Mouse (Mus musculus) intestine, embryonic 16.5 days (tissue): ENCODE measurements around the gene Tmem206. TPM values are rescaled to one million over a fixed set of nuclear protein-coding genes. Genes with fewer than 3 reads are reported as not detected.

ENCODE experiments used
- ATAC-seq: fragments of 200-750 bp; cut with Nextera tagmentation; 2 replicates; pipeline ENCODE4 v1.8.0; 2017; ENCODE audit warnings: moderate TSS enrichment, moderate library complexity
- H3K27ac ChIP-seq: fragments of 300-500 bp; sonication (generic); 2 replicates; pipeline ENCODE4 v1.5.1; 2014; ENCODE audit warnings: mild to moderate bottlenecking, low read length
- H3K27me3 ChIP-seq: fragments of 300-500 bp; sonication (generic); replicated peaks from 2 replicates; pipeline ENCODE4 v1.6.1; 2014; ENCODE audit warnings: low read length, control low read depth, mixed read lengths; ENCODE audit not compliant: control insufficient read depth, insufficient read depth
- H3K36me3 ChIP-seq: fragments of 300-500 bp; sonication (generic); 2 replicates; pipeline ENCODE4 v1.6.1; 2014; ENCODE audit warnings: low read length, control low read depth; ENCODE audit not compliant: control insufficient read depth, insufficient read depth
- H3K4me1 ChIP-seq: fragments of 300-500 bp; sonication (generic); 2 replicates; pipeline ENCODE4 v1.6.1; 2014; ENCODE audit warnings: low read length, control low read depth, mixed read lengths; ENCODE audit not compliant: control insufficient read depth, insufficient read depth
- H3K4me2 ChIP-seq: fragments of 300-500 bp; sonication (generic); 2 replicates; pipeline ENCODE4 v1.6.1; 2014; ENCODE audit warnings: low read depth, low read length, control low read depth
- H3K4me3 ChIP-seq: fragments of 300-500 bp; sonication (generic); 2 replicates; pipeline ENCODE4 v1.5.1; 2014; ENCODE audit warnings: mild to moderate bottlenecking, low read length
- H3K9ac ChIP-seq: fragments of 300-500 bp; sonication (generic); 2 replicates; pipeline ENCODE4 v1.6.1; 2014; ENCODE audit warnings: low read depth, low read length
- H3K9me3 ChIP-seq: fragments of 300-500 bp; sonication (generic); 2 replicates; pipeline ENCODE4 v1.6.1; 2016; ENCODE audit warnings: low read length, control low read depth; ENCODE audit not compliant: control insufficient read depth
- WGBS: fragments of 180-500 bp; shearing (Covaris S2); extraction: QIAGEN DNeasy Blood & Tissue Kit; methylation state at CpG from one replicate; pipeline ENCODE4 v1.1.7; 2014; 5-methylcytosine and 5-hydroxymethylcytosine counted together
- polyA plus RNA-seq: library from polyadenylated mRNA; unstranded; fragments of >200 nt; fragmentation: Nextera tagmentation; extraction: Ambion mirVana; gene quantifications from 2 replicates; pipeline ENCODE4 v1.2.1, GENCODE M21; 2015

Gene Tmem206
- polyA plus RNA-seq, 1 experiment from 2014 or later, result 19.3 TPM

DNA sequence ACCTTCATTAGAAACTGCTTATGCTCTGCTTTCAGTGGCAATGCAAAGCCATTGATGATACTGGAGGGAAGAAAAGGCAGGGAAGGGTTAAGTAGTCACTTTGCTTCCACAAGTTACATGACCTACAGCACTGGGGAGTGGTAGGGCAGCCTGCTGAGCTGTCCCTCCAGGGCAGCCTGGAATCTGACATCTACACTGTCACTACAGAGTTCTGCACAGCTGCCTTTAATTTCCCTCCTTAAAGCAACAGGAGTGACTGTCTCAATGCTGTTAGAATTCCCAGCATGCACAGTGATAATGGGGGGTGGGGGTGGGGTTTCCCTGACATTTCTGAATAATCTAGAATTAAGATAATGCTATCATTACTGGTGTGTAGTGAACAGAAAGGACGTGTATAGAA, 31.2 kb downstream of the Tmem206 start:
- no peaks in the 10 kb centered on the region for H3K27me3 ChIP-seq
- H3K9me3 ChIP-seq, result no peaks in the 10 kb centered on the region
- ATAC-seq, result no peak
- no peak overlapping the region for H3K4me3 ChIP-seq
- peaks cover 5% of the 10 kb centered on the region for H3K36me3 ChIP-seq
- no peak overlapping the region for H3K9ac ChIP-seq
- WGBS, result 80% methylated on average over 1 of the region's 1 CpGs
- no peak overlapping the region for H3K27ac ChIP-seq
- no peaks in the 10 kb centered on the region for H3K4me1 ChIP-seq
- H3K4me2 ChIP-seq, result no peak overlapping the region

DNA sequence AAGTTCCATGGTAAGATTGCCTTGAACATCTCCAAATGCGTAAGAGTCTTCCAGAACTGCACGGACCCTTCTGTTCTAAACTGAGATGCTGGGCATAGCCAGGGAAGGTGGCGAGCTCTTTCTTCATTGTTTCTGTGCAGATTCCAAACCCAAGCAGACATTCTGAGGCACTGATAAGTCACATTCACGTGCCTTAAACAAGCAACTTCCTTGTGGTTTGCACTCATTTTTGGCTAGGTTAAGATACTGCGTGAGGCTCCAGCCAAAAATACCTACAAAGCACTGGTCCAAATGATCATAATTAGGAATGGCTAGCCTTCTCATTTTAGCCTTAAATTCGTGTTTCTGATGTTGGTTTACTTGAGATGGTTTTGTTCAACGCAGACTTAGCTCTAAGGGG, 33.8 kb downstream of the Tmem206 start:
- no peaks in the 10 kb centered on the region for H3K9me3 ChIP-seq
- H3K4me1 ChIP-seq, result no peaks in the 10 kb centered on the region
- H3K4me3 ChIP-seq, result no peak overlapping the region
- WGBS, result 87% methylated on average over 7 of the region's 7 CpGs
- H3K36me3 ChIP-seq, result peaks cover 5% of the 10 kb centered on the region
- ATAC-seq, result no peak
- no peak overlapping the region for H3K9ac ChIP-seq
- no peaks in the 10 kb centered on the region for H3K27me3 ChIP-seq
- H3K27ac ChIP-seq, result no peak overlapping the region
- no peak overlapping the region for H3K4me2 ChIP-seq

DNA sequence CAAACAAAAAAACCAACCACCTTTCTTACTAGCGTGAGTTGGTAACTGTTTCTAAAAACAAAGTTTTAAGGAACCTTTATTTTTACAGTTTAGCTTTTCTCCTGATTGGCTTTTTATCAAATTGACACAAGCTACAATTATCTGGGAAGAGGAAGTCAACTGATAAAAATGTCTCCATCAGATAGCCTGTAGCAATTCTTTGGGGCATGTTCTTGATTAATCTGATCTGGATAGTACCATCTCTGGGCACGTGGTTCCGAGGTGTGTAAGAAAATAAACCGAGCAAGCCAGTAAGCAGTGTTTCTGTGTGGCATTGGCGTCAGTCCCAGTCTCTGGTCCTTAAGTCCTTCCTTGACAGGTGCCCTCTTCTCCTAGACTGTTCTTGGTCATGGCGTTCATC, 36.7 kb downstream of the Tmem206 start:
- H3K4me1 ChIP-seq, result no peaks in the 10 kb centered on the region
- H3K27me3 ChIP-seq, result no peaks in the 10 kb centered on the region
- 89% methylated on average over 6 of the region's 6 CpGs for WGBS
- no peak overlapping the region for H3K4me2 ChIP-seq
- H3K4me3 ChIP-seq, result no peak overlapping the region
- H3K9ac ChIP-seq, result no peak overlapping the region
- ATAC-seq, result no peak
- no peak overlapping the region for H3K27ac ChIP-seq
- no peaks in the 10 kb centered on the region for H3K9me3 ChIP-seq
- peaks cover 6% of the 10 kb centered on the region; the same call in 1 of the 2 replicates for H3K36me3 ChIP-seq

DNA sequence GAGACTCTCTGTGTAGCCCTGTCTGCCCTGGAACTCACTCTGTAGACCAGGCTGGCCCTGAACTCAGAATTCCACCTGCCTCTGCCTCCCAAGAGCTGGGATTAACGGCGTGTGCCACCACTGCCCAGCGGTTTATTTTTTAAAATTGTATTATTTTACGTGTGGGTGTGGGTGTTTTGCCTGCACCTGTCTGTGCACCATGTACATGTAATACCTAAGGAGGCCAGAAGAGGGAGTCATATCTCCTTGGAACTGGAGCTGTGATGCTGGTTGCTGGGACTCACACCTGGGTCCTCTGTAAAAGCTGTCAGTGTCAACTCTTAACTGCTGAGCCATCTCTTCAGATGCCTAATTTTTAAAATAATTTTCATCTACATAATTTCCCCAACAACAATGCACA, 38.8 kb downstream of the Tmem206 start:
- Histone ChIP-seq H3K27me3 (no peaks in the 10 kb centered on the region), H3K27ac (no peak overlapping the region), H3K36me3 (peaks cover 3% of the 10 kb centered on the region; the same call in 1 of the 2 replicates), H3K4me3 (no peak overlapping the region), H3K4me2 (no peak overlapping the region), H3K4me1 (no peaks in the 10 kb centered on the region), H3K9me3 (no peaks in the 10 kb centered on the region), H3K9ac (no peak overlapping the region)
- WGBS, result 72% methylated on average over 4 of the region's 4 CpGs
- ATAC-seq, result no peak

DNA sequence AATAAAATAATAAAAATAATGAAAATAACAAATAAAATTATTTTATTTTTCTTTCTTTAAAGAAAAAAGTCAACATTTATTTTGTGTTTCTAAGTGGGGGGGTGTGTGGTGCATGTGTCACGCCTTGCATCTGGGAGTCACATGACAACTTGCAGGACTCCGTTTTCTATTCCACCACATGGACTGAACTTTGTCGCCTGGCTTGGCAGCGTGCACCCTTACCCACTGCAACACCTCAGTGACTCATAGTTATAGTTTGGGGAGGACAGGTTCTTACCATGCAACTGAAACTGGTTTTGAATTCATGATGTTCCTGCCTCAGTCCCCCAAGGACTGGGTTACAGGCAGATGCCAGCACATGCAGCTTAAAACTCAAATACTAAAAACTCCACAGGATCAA, 42.5 kb downstream of the Tmem206 start:
- Histone ChIP-seq H3K4me1 (no peaks in the 10 kb centered on the region), H3K9me3 (no peaks in the 10 kb centered on the region), H3K9ac (no peak overlapping the region), H3K4me2 (no peak overlapping the region), H3K36me3 (peaks cover 5% of the 10 kb centered on the region; the same call in 1 of the 2 replicates), H3K27me3 (no peaks in the 10 kb centered on the region), H3K27ac (no peak overlapping the region), H3K4me3 (no peak overlapping the region)
- WGBS, result 77% methylated on average over 4 of the region's 4 CpGs
- ATAC-seq, result peak; percentile 28; the same call in 1 of the 2 replicates

DNA sequence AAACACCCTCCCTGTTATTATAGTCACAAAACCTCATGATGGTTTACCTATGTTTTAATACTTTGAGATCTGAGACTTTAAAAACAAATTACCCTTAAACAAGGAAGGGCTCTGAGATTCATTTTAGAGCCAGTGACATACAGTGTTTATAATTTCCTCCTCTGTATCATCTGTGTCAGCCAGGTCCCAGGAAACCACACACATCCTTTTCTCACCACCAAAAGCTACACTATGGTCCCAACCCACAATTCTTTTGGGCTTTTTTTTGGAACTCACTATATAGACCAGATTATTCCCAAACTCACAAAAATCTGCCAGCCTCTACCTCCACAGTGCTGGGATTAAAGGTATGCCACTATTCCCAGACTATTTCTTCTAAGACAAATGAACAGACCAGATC, 43.4 kb downstream of the Tmem206 start:
- H3K4me3 ChIP-seq, result no peak overlapping the region
- H3K9ac ChIP-seq, result no peak overlapping the region
- no peak overlapping the region for H3K27ac ChIP-seq
- no peak overlapping the region for H3K4me2 ChIP-seq
- no peak for ATAC-seq
- no peaks in the 10 kb centered on the region for H3K4me1 ChIP-seq
- H3K9me3 ChIP-seq, result no peaks in the 10 kb centered on the region
- peaks cover 5% of the 10 kb centered on the region; the same call in 1 of the 2 replicates for H3K36me3 ChIP-seq
- no peaks in the 10 kb centered on the region for H3K27me3 ChIP-seq

DNA sequence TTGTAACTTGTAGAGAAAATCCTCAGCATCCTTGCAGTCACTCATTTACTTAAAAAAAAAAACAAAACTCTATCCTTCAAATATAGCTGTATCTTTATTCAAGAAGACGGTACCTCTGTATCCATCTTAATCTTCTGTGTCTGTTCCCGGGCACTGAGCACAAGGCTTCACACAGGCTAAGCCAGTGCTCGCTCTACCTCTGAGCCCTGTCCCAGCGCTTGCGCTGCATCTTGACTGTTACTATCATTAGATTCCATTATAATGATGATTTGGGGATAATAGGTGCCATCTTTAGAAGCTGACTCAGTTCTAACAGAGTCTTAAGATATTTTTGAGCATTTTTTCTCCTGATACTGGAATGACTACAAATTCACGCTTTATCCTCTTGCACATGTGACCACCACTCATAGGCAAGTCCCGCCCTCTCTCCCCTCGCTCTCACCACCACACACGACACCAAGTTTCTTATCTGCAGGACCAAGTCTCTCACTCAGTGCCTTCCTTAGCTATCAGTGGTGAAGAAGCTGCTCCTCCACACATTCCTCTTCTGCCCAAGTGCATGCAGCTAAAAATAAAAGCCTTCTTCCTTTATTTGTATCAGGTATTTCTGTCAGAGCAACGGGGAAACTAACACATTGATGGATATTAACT, 49.4 kb downstream of the Tmem206 start:
- peaks cover 2% of the 10 kb centered on the region; the same call in 1 of the 2 replicates for H3K36me3 ChIP-seq
- H3K4me2 ChIP-seq, result no peak overlapping the region
- H3K4me1 ChIP-seq, result 0 out of 2 replicates have a peak, but pooled peaks cover 3% of the 10 kb centered on the region
- ATAC-seq, result no peak
- H3K9me3 ChIP-seq, result no peaks in the 10 kb centered on the region
- H3K27me3 ChIP-seq, result no peaks in the 10 kb centered on the region
- 88% methylated on average over 10 of the region's 10 CpGs for WGBS
- H3K4me3 ChIP-seq, result no peak overlapping the region
- no peak overlapping the region for H3K9ac ChIP-seq
- H3K27ac ChIP-seq, result no peak overlapping the region

DNA sequence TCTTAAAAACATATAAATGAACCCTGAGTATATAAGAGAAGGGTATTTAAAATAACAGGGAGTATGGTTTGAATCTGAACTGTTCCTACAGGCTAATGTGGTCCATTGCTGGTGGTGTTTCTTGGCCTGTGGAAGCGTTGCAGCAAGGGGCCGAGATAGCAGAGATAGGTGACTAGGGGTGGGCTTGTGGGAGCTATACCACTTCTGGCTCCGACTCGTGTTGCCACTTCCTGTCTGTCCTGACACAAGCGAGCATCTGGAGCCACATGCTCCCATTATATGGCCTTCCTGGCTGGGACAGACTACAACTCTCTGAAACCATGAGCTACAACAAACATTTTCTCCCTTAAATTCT, 49.9 kb downstream of the Tmem206 start:
- 85% methylated on average over 5 of the region's 5 CpGs for WGBS
- no peaks in the 10 kb centered on the region for H3K27me3 ChIP-seq
- no peak for ATAC-seq
- no peak overlapping the region for H3K4me2 ChIP-seq
- H3K4me3 ChIP-seq, result no peak overlapping the region
- no peak overlapping the region for H3K9ac ChIP-seq
- peaks cover 2% of the 10 kb centered on the region; the same call in 1 of the 2 replicates for H3K36me3 ChIP-seq
- no peak overlapping the region for H3K27ac ChIP-seq
- H3K9me3 ChIP-seq, result no peaks in the 10 kb centered on the region
- 0 out of 2 replicates have a peak, but pooled peaks cover 3% of the 10 kb centered on the region for H3K4me1 ChIP-seq

DNA sequence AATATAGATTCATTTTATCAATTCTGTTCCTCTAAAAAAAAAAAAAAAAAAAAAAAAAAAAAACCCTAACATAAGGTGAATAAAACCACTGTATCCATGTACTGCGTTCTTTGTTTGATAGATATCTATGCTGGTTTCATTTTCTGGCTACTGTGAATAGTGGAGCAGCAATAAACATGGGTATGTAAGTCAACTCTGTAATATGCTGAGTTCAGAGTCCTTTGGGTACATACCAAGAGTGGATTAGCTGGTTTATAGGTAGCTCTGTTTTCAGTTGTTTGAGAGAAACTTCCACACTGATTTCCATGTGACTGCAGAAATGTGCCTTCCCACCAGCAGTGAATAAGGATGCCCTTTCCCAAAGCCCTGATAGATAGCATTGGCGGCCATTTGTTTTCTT, 52.4 kb downstream of the Tmem206 start:
- H3K4me3 ChIP-seq, result no peak overlapping the region
- H3K4me1 ChIP-seq, result 0 out of 2 replicates have a peak, but pooled peaks cover 3% of the 10 kb centered on the region
- no peak overlapping the region for H3K4me2 ChIP-seq
- no peak overlapping the region; the same call in 1 of the 2 replicates for H3K27ac ChIP-seq
- H3K36me3 ChIP-seq, result no peaks in the 10 kb centered on the region
- H3K9me3 ChIP-seq, result no peaks in the 10 kb centered on the region
- H3K9ac ChIP-seq, result no peak overlapping the region
- WGBS, result 69% methylated on average over 2 of the region's 2 CpGs
- H3K27me3 ChIP-seq, result no peaks in the 10 kb centered on the region
- ATAC-seq, result peak; percentile 84

DNA sequence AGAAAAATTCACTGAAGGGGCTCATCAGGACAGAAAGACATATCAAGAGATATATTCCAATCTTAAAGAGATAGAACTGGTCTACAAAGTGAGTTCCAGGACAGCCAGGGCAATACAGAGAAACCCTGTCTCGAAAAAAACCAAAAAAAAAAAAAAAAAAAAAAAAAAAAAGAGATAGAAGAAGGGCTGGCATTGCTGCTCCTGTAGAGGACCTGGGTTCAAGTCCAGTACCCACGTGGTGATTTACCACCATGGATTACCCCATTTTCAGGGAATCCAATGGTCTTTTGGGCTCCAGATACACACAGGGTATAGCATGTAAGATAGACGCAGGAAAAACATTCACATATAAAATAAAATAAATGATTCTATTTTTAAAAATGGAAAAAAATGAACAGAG, 55.1 kb downstream of the Tmem206 start:
- no peaks in the 10 kb centered on the region for H3K9me3 ChIP-seq
- WGBS, result 94% methylated on average over 3 of the region's 3 CpGs
- H3K36me3 ChIP-seq, result no peaks in the 10 kb centered on the region
- H3K27me3 ChIP-seq, result no peaks in the 10 kb centered on the region
- ATAC-seq, result no peak
- H3K9ac ChIP-seq, result no peak overlapping the region
- 0 out of 2 replicates have a peak, but pooled peaks cover 3% of the 10 kb centered on the region for H3K4me1 ChIP-seq
- H3K4me2 ChIP-seq, result no peak overlapping the region
- no peak overlapping the region for H3K27ac ChIP-seq
- no peak overlapping the region for H3K4me3 ChIP-seq
